Mouse (Mus musculus): ENCODE measurements around the gene Adamts12.

The Adamts12 gene

GRCm38 (mm10) chr15:11082961-11083569, 18.5 kb downstream of the Adamts12 start:
- DNase-seq (ENCODE audit: low read depth), result no peak

DNA sequence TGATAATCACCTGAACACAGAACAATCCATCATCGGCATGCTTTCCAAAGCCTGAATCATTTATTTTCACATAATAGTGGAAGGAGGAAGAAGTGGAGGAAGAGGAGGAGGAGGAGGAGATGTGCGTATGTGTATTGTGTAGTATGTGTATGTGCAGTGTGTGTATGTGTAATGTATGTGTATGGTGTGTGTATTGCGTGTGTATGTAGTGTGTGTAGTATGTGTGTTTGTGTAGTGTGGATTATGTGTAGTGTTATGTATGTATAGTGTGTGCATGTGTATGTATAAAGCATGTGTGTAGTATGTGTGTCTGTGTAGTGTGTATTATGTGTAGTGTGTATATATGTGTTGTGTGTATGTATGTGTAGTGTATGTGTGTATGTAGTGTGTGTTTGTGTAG, 19.1 kb downstream of the Adamts12 start:
- DNase-seq (ENCODE audit: low read depth), result no peak

- no peak for DNase-seq (ENCODE audit: low read depth)
These were observed 19.8 kb downstream of the Adamts12 start for GRCm38 (mm10) chr15:11084241-11084992.

DNA sequence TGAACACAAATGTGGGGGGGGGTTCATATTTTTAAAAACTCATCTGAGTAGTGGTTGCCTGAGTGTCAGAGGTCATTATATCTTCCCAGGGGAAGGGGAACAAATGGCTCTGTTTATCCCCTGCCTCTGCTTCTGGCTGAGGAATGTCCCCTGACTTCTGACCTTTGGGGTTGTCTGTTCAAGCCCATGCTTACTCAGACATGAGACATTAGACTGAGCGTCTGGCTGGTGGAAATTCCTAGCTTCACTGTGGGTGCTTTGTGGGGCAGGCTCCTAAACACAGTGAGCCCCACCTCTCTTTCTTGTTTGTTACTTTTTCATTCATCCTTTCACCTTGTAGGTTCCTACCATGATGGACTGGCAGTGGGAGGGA, 20.4 kb downstream of the Adamts12 start:
- no peak for DNase-seq (ENCODE audit: low read depth)

GRCm38 (mm10) chr15:11089494-11089893, 24.9 kb downstream of the Adamts12 start:
- no peak for DNase-seq (ENCODE audit: low read depth)

DNA sequence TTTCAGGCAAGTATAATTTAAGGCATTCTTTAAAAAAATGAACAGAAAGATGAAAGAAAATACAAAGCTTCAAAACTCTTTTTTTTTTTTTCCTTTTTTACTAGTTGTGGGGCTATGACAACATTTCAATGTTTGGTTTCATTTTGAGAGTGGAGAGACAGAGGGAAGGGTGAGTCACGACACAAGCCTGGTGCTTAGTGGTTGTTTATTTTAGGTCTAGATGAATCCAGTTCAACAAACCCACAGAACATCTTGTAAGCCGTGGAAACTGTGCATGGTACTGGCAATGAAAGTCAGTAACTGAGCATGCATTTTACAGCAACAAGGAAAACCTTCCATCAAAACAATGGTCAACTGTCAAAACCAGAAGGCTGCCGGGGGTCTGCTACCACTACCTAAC, 31.0 kb downstream of the Adamts12 start:
- no peak for DNase-seq (ENCODE audit: low read depth)

DNA sequence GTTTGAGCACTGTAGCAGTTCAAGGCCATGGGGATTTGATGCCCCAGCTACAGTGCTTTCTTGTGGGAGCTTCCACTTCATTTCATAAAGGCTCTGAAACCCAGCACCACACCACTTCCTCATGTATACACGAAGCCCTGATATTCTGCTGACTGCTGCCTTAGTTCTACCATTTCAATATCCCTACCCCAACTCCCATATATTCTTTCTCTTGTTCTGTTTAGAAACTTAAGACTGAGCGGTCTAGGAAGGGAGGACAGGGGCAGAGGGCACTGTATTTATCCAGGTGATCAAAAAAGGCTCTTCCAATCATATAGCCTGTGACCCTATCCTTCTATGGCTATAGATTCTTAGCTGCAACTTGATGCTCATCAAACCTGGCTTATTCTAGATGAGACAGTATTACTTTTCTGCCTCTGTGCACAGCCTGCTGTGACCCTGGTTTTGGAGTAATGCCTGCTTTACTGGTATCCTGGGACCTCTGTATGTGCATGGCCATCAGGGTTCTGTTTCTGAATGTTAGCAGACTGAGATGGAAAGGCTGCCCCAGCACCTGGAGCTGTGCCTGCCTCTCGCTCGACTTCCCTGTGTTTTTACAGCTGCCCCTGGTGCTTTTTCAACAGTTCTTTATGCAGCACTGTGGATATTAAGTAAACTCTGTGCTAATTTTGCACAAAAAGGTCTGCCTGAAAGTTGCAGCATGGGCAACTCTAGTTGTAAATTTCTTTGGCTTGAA, 33.5 kb downstream of the Adamts12 start:
- no peak for DNase-seq (ENCODE audit: low read depth)

DNA sequence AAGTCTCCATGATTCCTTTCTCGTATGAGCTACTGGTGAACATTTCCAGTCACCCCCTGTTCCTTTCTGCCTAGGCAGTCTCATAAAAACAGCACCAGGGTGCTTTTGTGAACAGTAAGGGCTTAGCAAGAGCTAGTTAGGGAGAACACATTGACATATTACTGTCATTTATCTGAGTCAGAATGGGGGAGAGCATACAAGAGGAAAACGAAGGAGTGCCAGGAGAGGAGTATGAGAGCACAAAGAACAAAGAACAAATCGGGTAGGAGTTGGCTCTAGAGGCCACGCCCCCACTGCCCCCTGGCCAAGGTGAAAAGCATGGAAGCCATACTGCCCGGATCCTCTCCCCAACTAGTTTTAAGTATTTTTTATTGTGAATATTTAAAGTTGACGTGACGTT, 34.4 kb downstream of the Adamts12 start:
- no peak for DNase-seq (ENCODE audit: low read depth)

- no peak for DNase-seq (ENCODE audit: low read depth)
These were observed 36.3 kb downstream of the Adamts12 start for GRCm38 (mm10) chr15:11100917-11101316.

DNA sequence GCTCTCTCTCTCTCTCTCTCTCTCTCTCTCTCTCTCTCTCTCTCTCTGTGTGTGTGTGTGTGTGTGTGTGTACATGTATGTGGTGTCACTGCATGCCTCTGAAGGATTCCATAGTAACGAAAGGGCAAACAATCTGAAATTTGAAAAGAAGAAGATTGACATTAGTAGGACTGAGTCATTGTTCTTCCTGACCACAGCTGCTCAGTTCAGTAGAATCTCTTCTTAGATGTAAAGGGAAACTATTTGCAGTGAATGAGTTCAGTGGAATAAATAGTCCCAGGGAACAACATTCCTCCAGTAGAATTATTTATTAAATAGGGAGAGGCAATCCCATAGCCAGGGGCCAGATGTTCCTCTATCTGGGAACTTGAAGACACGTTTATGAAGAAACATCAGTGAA, 40.5 kb downstream of the Adamts12 start:
- DNase-seq (ENCODE audit: low read depth), result no peak

DNA sequence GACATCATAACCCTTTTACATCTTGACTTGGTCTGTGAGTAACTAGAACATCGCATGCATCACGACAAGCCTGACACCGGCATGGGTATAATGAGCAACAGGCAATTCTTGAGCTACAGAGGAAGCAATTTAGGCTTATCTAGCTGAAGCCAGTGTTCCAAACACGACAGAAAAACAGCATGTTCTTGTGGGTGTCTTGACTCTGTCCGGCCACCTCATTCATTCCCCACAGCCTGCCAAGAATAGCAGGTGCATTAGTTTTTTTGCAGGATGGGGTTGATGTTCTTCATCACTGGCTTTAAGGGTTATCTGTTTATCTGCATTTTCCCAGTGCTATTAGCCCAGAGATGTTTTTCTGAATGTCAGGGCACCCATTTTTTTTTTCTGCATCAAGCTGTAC, 42.8 kb downstream of the Adamts12 start:
- DNase-seq (ENCODE audit: low read depth), result no peak

GRCm38 (mm10) chr15:11114631-11115197, 50.1 kb downstream of the Adamts12 start:
- no peak for DNase-seq (ENCODE audit: low read depth)

DNA sequence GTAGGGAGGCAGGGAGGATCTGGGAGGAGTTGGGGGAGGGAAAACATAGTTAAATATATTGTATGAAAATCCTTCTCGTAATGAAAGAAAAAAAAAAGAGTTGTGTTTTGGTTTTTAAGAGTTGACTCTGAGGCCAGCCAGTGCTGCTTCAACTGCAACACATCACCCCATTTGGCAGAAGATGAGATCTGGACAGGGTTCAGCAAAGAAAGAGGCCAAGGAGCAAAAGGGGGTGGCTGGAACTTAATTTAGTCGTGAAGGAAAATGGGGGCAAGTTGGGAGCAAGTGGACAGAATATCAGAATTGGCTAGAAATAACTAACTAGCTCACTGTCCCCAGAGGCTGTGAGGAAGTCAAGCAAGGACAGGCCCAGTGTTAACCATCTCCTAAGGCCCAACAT, 51.7 kb downstream of the Adamts12 start:
- no peak for DNase-seq (ENCODE audit: low read depth)

GRCm38 (mm10) chr15:11116853-11117252, 52.3 kb downstream of the Adamts12 start:
- DNase-seq (ENCODE audit: low read depth), result no peak

DNA sequence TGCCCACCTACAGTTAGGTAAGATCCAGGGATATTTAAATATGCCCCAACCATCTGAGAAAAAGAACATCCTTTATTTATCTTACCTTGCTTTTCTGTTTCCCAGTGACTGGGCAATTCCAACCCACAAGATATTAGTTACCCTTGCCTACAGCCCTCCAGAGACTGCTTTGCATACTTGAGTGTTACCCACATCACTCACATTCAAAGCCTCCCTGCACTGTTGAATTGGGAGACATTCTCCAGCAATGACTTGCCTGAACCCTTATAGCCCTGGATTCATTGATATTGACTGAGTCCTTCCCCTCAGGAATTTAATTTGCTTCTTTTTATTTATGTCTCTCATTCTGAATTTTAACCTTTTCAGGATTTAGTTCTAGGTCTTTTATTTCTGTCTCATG, 53.8 kb downstream of the Adamts12 start:
- DNase-seq (ENCODE audit: low read depth), result no peak

DNA sequence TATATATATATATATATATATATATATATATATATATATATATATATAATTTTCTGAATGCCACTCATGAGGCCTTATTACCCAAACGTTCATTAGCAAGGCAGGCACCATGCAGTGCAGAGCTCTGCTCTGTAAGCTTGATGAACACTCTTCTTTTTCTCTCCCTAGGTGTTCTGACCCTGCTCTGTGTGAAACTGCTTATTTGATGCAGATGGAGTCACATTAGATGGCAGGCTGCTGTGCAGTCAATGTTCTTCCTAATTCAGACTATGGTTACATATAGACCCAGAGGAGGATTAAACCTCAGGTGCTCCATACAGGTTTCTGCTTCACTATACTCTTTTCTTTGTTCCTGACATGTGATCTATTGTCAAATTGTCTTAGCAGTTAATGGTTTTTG, 57.1 kb downstream of the Adamts12 start:
- no peak for DNase-seq (ENCODE audit: low read depth)

GRCm38 (mm10) chr15:11125361-11125760, 60.8 kb downstream of the Adamts12 start:
- no peak for DNase-seq (ENCODE audit: low read depth)

DNA sequence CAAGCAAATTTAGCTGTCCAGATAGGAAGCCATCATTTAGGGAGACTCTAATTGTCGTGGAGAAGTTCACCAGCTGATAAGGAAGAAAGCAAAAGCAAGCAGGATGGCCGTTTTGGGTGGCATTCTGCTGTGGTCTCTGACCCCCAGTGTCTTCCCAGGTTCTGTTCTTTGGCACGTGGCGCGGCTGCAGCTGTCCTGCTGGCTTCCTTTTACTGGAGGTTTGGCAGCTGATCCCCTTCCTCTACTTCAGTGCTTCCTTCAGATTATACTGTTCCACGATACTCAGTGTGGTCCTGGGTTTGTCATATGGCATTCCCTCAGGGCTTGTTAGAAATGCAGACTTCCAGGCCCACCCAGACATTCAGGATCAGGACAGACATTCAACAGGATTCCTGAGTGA, 63.9 kb downstream of the Adamts12 start:
- DNase-seq (ENCODE audit: low read depth), result no peak

- no peak for DNase-seq (ENCODE audit: low read depth)
These were observed 68.3 kb downstream of the Adamts12 start for GRCm38 (mm10) chr15:11132586-11133558.

- no peak for DNase-seq (ENCODE audit: low read depth)
These were observed 81.0 kb downstream of the Adamts12 start for GRCm38 (mm10) chr15:11145581-11145980.

DNA sequence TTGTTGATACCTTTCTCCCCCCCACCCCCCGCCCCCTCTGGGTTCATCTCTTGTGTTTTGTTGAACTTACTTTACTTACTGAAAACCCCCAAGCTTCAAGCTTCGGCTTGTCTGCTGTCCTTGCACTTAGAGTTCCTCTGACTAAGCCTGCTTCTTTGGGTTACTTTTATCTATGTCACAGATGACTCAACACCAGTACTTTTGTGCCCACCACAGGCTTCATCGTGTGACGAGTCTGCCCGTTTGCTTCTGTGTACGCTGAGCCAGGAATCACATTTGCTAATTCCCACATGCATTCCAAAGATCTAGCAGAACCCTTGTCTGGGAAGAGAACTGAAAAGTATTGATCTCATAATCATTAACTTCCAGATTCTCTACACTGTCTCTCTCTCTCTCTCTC, 94.8 kb downstream of the Adamts12 start:
- DNase-seq (ENCODE audit: low read depth), result no peak

GRCm38 (mm10) chr15:11160759-11161158, 96.2 kb downstream of the Adamts12 start:
- DNase-seq (ENCODE audit: low read depth), result no peak

Measured in c-Kit-positive CD71-negative TER-119-negative erythroid progenitor cells, embryonic 14.5 days (primary cell).